Mouse (Mus musculus) heart, adult 8-10 months (tissue): ENCODE results near the gene Ckb. TPM values are rescaled to one million over a fixed set of nuclear protein-coding genes. Genes with fewer than 3 reads are reported as not detected.
"Not testable (repeated sequence)": the region's sequence is repeated elsewhere in the genome, so short reads cannot be mapped to it uniquely, and the experiment has no call there.

Experiments
- DNase-seq: peaks from one replicate; pipeline ENCODE4 v3.0.0; 2022; ENCODE audit warnings: low spot score
- total RNA-seq, 4 experiments: library from RNA; stranded (reverse); gene quantifications; 2 replicates each; pipeline ENCODE4 v1.2.4; 2022

Ckb gene
- total RNA-seq: 10 to 100 TPM; 57.4 to 70.8 (median 63.8) TPM

- peak; percentile 89 for DNase-seq
These were observed at the start of gene Ckb for GRCm38 (mm10) chr12:111672176-111672575. Gene Ckb, minus strand, starts transcription at chr12:111672338.

GRCm38 (mm10) chr12:111720222-111720621, 48.1 kb upstream of the Ckb start:
- no peak for DNase-seq

- DNase-seq: no peak
These were observed 46.5 kb upstream of the Ckb start for GRCm38 (mm10) chr12:111718656-111719055.

GRCm38 (mm10) chr12:111716505-111716904, 44.4 kb upstream of the Ckb start:
- no peak for DNase-seq

- DNase-seq: not testable (repeated sequence)
These were observed 41.7 kb upstream of the Ckb start for GRCm38 (mm10) chr12:111713880-111714279.

GRCm38 (mm10) chr12:111713004-111713651, 41.0 kb upstream of the Ckb start, which contains the start of the genes Bag5 and Apopt1:
Gene Bag5, minus strand, starts transcription at chr12:111713257.
Gene Apopt1, plus strand, starts transcription at chr12:111713261.
- peak; percentile 90 for DNase-seq

GRCm38 (mm10) chr12:111712476-111712875, 40.3 kb upstream of the Ckb start:
- no peak for DNase-seq

- no peak for DNase-seq
These were observed 38.0 kb upstream of the Ckb start for GRCm38 (mm10) chr12:111710091-111710490.

GRCm38 (mm10) chr12:111708181-111708580, 36.0 kb upstream of the Ckb start:
- DNase-seq: no peak

- peak; percentile 91 for DNase-seq
These were observed 33.2 kb upstream of the Ckb start for GRCm38 (mm10) chr12:111705186-111705973.

GRCm38 (mm10) chr12:111704609-111705008, 32.5 kb upstream of the Ckb start:
- DNase-seq: peak; percentile 78

GRCm38 (mm10) chr12:111703301-111703700, 31.2 kb upstream of the Ckb start:
- no peak for DNase-seq

GRCm38 (mm10) chr12:111700920-111701458, 28.9 kb upstream of the Ckb start:
- no peak for DNase-seq

GRCm38 (mm10) chr12:111699542-111699941, 27.4 kb upstream of the Ckb start:
- DNase-seq: no peak

- no peak for DNase-seq
These were observed 26.3 kb upstream of the Ckb start for GRCm38 (mm10) chr12:111698346-111698913.

- no peak for DNase-seq
These were observed 25.6 kb upstream of the Ckb start for GRCm38 (mm10) chr12:111697708-111698107.

GRCm38 (mm10) chr12:111696239-111696638, 24.1 kb upstream of the Ckb start:
- DNase-seq: peak; percentile 84

- no peak for DNase-seq
These were observed 23.0 kb upstream of the Ckb start for GRCm38 (mm10) chr12:111694880-111695804.

- no peak for DNase-seq
These were observed 22.2 kb upstream of the Ckb start for GRCm38 (mm10) chr12:111694271-111694781.

GRCm38 (mm10) chr12:111693341-111694270, 21.5 kb upstream of the Ckb start:
- no peak for DNase-seq
